Comparison of ENCODE assay signal across 21 mouse cellular contexts in the genomic region with DNA sequence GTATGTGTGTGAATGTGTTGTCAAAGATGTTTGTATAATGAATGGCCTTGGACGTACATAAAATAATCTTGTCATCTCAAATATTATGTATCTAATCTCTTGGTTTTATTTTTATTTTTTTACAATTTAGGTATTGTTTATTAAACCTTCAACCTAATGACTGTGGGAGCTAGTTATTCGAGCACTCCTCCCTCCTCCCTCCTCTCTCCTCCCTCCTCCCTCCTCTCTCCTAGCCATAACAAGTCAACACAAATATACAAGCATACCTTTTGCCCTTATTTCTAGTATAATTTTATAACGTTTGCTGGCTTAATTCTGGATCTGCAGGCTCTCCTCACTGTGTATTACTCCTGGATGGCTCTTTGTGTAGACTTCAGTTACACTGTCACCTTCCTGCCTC.
"Had no signal": no experiment of that assay in that cellular context is flagged by ENCODE, and none has a peak within 500 bp of the region (broad histone marks: within the 10 kb centered on the region; RNA-seq: fewer than 3 reads in every experiment).

No protein-coding gene starts in this region.

- H3K9me3 ChIP-seq: lung, embryonic 15.5 days; megakaryocyte, embryonic 14.5 days; midbrain, embryonic 13.5 days; neural tube, embryonic 13.5 days; neural tube, embryonic 15.5 days had no signal

- H3K36me3 ChIP-seq: lung, embryonic 15.5 days; midbrain, embryonic 13.5 days; neural tube, embryonic 13.5 days; neural tube, embryonic 15.5 days had no signal

- H3K27ac ChIP-seq: lung, embryonic 15.5 days; macrophage; midbrain, embryonic 13.5 days; neural tube, embryonic 13.5 days; neural tube, embryonic 15.5 days had no signal

- H3K4me2 ChIP-seq: lung, embryonic 15.5 days; midbrain, embryonic 11.5 days; midbrain, embryonic 13.5 days; neural tube, embryonic 13.5 days; neural tube, embryonic 15.5 days had no signal

- ATAC-seq: lung, postnatal 0 days; midbrain, embryonic 13.5 days; midbrain, embryonic 16.5 days had no signal

- DNase-seq: lung, adult 2 months; lung, postnatal 14 days; lung, postnatal 36 days; retina, postnatal 1 day; right cerebral cortex, adult 18-20 months; right cerebral cortex, postnatal 25 days; right cerebral cortex, postnatal 4 days; spleen, adult 18-20 months; thymus, adult 18-20 months; thymus, postnatal 25 days; thymus, postnatal 4 days had no signal

- H3K9ac ChIP-seq: lung, embryonic 15.5 days; midbrain, embryonic 13.5 days; neural tube, embryonic 13.5 days; neural tube, embryonic 15.5 days had no signal

- H3K27me3 ChIP-seq: lung, embryonic 15.5 days; midbrain, embryonic 13.5 days; neural tube, embryonic 13.5 days; neural tube, embryonic 15.5 days had no signal

- H3K4me3 ChIP-seq: lung, embryonic 15.5 days; megakaryocyte, embryonic 14.5 days; midbrain, embryonic 13.5 days; myocyte; neural tube, embryonic 13.5 days; neural tube, embryonic 15.5 days had no signal

- H3K4me1 ChIP-seq: lung, embryonic 15.5 days; megakaryocyte, embryonic 14.5 days had no signal
